Mouse (Mus musculus) erythroblast, embryonic 14.5 days (primary cell): Measurements from ENCODE around the gene Cox7a2.

ENCODE experiments used
- GATA1 ChIP-seq: IDR thresholded peaks from 2 replicates; pipeline ENCODE4 v1.6.1; 2012; ENCODE audit warnings: low read length, inconsistent platforms, mixed read lengths
- TAL1 ChIP-seq: IDR thresholded peaks from 3 replicates; pipeline ENCODE4 v1.6.1; 2012; ENCODE audit warnings: low read length, inconsistent platforms, mixed read lengths

DNA sequence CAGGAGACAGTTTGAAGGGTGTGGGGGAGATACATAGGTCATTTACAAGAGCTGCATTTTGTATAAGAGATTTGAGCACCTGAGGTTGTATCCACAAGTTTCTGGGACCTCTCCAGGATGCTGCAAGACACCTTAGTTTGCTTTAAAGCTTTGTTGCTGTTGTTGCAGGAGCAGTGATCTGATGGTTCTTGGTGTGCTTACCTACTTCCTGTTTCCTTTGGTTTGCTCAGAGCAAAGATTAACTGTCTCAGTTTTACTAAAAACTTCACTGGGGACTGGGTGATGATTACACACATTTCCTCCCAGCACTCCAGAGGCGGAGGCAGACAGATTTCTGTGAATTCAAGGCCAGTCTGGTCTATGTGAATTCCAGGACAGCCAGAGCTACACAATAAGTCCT is 35.4 kb upstream of the Cox7a2 start:
- TF ChIP-seq GATA1 (no peak), TAL1 (no peak)
